Mouse (Mus musculus): ENCODE measurements around the gene Hoxc12.

The Hoxc12 gene

GRCm38 (mm10) chr15:102937036-102937666 lies 594 bp downstream of the Hoxc12 start:
- no peak for DNase-seq (ENCODE audit: low spot score)

- DNase-seq (ENCODE audit: low spot score) = no peak
These were observed 2.9 kb downstream of the Hoxc12 start for GRCm38 (mm10) chr15:102939256-102940155.

- DNase-seq (ENCODE audit: low spot score) = no peak
These were observed 6.3 kb downstream of the Hoxc12 start for GRCm38 (mm10) chr15:102942739-102943467.

- no peak for DNase-seq (ENCODE audit: low spot score)
These were observed 6.9 kb downstream of the Hoxc12 start for GRCm38 (mm10) chr15:102943468-102943813.

- no peak for DNase-seq (ENCODE audit: low spot score)
These were observed 8.9 kb downstream of the Hoxc12 start for GRCm38 (mm10) chr15:102945185-102946077.

GRCm38 (mm10) chr15:102947276-102947675 lies 10.7 kb downstream of the Hoxc12 start:
- no peak for DNase-seq (ENCODE audit: low spot score)

GRCm38 (mm10) chr15:102948842-102949241 lies 12.3 kb downstream of the Hoxc12 start:
- DNase-seq (ENCODE audit: low spot score) = no peak

GRCm38 (mm10) chr15:102949696-102950095 lies 13.1 kb downstream of the Hoxc12 start:
- DNase-seq (ENCODE audit: low spot score) = no peak

- no peak for DNase-seq (ENCODE audit: low spot score)
These were observed 14.3 kb downstream of the Hoxc12 start for GRCm38 (mm10) chr15:102950877-102951276.

GRCm38 (mm10) chr15:102953561-102953960 lies 17.0 kb downstream of the Hoxc12 start:
- DNase-seq (ENCODE audit: low spot score) = no peak

- DNase-seq (ENCODE audit: low spot score) = no peak
These were observed 17.8 kb downstream of the Hoxc12 start, which contains the start of gene Hoxc11 for GRCm38 (mm10) chr15:102954192-102955006. Gene Hoxc11 (plus strand): TSS chr15:102954427.

GRCm38 (mm10) chr15:102955007-102955382 lies 18.4 kb downstream of the Hoxc12 start:
- DNase-seq (ENCODE audit: low spot score) = no peak

GRCm38 (mm10) chr15:102955833-102956640 lies 19.5 kb downstream of the Hoxc12 start:
- no peak for DNase-seq (ENCODE audit: low spot score)

- DNase-seq (ENCODE audit: low spot score) = no peak
These were observed 20.3 kb downstream of the Hoxc12 start for GRCm38 (mm10) chr15:102956906-102957305.

- DNase-seq (ENCODE audit: low spot score) = no peak
These were observed 23.2 kb downstream of the Hoxc12 start for GRCm38 (mm10) chr15:102959663-102960191.

GRCm38 (mm10) chr15:102961728-102962127 lies 25.2 kb downstream of the Hoxc12 start:
- DNase-seq (ENCODE audit: low spot score) = no peak

GRCm38 (mm10) chr15:102962492-102962891 lies 25.9 kb downstream of the Hoxc12 start:
- DNase-seq (ENCODE audit: low spot score) = no peak

GRCm38 (mm10) chr15:102963259-102963658 lies 26.7 kb downstream of the Hoxc12 start:
- no peak for DNase-seq (ENCODE audit: low spot score)
